Comparison of ENCODE assay signal across 26 mouse cellular contexts in the genomic region with DNA sequence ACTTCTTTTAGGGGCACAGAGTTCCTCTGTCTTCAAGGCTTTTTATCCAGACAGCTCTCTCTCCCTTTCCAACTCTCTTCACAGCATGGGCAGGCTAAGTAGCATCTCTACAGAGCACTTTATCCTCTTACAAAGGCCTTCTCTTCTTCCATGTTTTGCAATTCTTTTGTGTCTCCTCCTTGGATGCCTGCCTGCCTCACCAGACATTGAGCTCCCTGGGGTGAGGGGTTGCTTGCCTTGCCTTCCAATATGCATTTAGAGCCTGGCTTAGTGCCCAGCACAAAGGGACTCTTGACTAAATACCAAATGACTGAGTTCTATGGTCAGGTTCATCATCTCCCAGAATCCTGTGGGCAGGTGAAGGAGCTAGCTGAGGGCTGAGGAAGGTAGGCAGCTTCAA.
DNase-seq lines count a peak whose midpoint lies in the region; ATAC-seq and TF ChIP-seq lines count a peak whose summit lies in the region.
"Had no signal": no experiment of that assay in that cellular context is flagged by ENCODE, and none has a peak within 500 bp of the region (broad histone marks: within the 10 kb centered on the region; RNA-seq: fewer than 3 reads in every experiment).

No protein-coding gene starts in this region.

- H3K27me3 ChIP-seq in hindbrain, postnatal 0 days (ENCODE audit: insufficient read depth, low read length): no peaks in the 10 kb centered on the region
- no peaks in the 10 kb centered on the region for H3K27me3 ChIP-seq in hindbrain, embryonic 12.5 days
- H3K27me3 ChIP-seq: heart, embryonic 13.5 days; limb, embryonic 13.5 days; liver, embryonic 13.5 days; midbrain, embryonic 12.5 days; neural tube, embryonic 13.5 days had no signal

- H3K36me3 ChIP-seq in hindbrain, postnatal 0 days (ENCODE audit: insufficient read depth, low read length): no peaks in the 10 kb centered on the region
- H3K36me3 ChIP-seq in hindbrain, embryonic 12.5 days: no peaks in the 10 kb centered on the region
- H3K36me3 ChIP-seq: forebrain, embryonic 10.5 days; G1E; heart, embryonic 13.5 days; limb, embryonic 13.5 days; liver, embryonic 13.5 days; midbrain, embryonic 12.5 days; neural tube, embryonic 13.5 days had no signal

- no peak overlapping the region for H3K4me3 ChIP-seq in hindbrain, postnatal 0 days (ENCODE audit: low read length)
- H3K4me3 ChIP-seq in hindbrain, embryonic 12.5 days: no peak overlapping the region
- H3K4me3 ChIP-seq: forebrain, embryonic 10.5 days; heart, embryonic 13.5 days; limb, embryonic 13.5 days; liver, embryonic 13.5 days; midbrain, embryonic 12.5 days; myocyte; neural tube, embryonic 13.5 days had no signal

- no peaks in the 10 kb centered on the region for H3K9me3 ChIP-seq in hindbrain, postnatal 0 days (ENCODE audit: low read length)
- H3K9me3 ChIP-seq in hindbrain, embryonic 12.5 days (replicated peaks): no peaks in the 10 kb centered on the region
- H3K9me3 ChIP-seq: forebrain, embryonic 10.5 days; G1E; heart, embryonic 13.5 days; limb, embryonic 13.5 days; liver, embryonic 13.5 days; midbrain, embryonic 12.5 days; neural tube, embryonic 13.5 days had no signal

- H3K4me2 ChIP-seq in hindbrain, postnatal 0 days (ENCODE audit: low read depth, low read length): no peak overlapping the region
- no peak overlapping the region for H3K4me2 ChIP-seq in hindbrain, embryonic 12.5 days (replicated peaks)
- H3K4me2 ChIP-seq: heart, embryonic 13.5 days; limb, embryonic 13.5 days; liver, embryonic 13.5 days; midbrain, embryonic 12.5 days; neural tube, embryonic 13.5 days had no signal

- ATAC-seq in cerebellum, adult (ENCODE audit: insufficient number of reproducible peaks, low FRiP score, low TSS enrichment): no peak
- no peak for ATAC-seq in hindbrain, postnatal 0 days
- ATAC-seq in hindbrain, embryonic 12.5 days (ENCODE audit: low FRiP score): no peak
- ATAC-seq: forebrain, embryonic 16.5 days; inflammation-experienced regulatory T-cells, adult 6 months had no signal

- H3K9ac ChIP-seq in hindbrain, postnatal 0 days (replicated peaks; ENCODE audit: low read length): no peak overlapping the region
- H3K9ac ChIP-seq in hindbrain, embryonic 12.5 days: no peak overlapping the region
- H3K9ac ChIP-seq: heart, embryonic 13.5 days; limb, embryonic 13.5 days; liver, embryonic 13.5 days; midbrain, embryonic 12.5 days; neural tube, embryonic 13.5 days had no signal

- TF ChIP-seq CTCF in hindbrain, postnatal 0 days (IDR thresholded peaks at IDR 0.05; ENCODE audit: low read depth): no peak

- H3K27ac ChIP-seq in hindbrain, postnatal 0 days: no peak overlapping the region
- no peak overlapping the region for H3K27ac ChIP-seq in hindbrain, embryonic 12.5 days
- H3K27ac ChIP-seq: forebrain, embryonic 10.5 days; heart, embryonic 13.5 days; limb, embryonic 13.5 days; liver, embryonic 13.5 days; midbrain, embryonic 12.5 days; neural tube, embryonic 13.5 days had no signal

- H3K4me1 ChIP-seq in hindbrain, postnatal 0 days (ENCODE audit: insufficient read depth, low read length): peaks cover 10% of the 10 kb centered on the region; the same call in 1 of the 2 replicates
- H3K4me1 ChIP-seq in hindbrain, embryonic 12.5 days: no peaks in the 10 kb centered on the region
- H3K4me1 ChIP-seq: liver, embryonic 13.5 days; midbrain, embryonic 12.5 days had no signal

- peak; percentile 63 to 81 for DNase-seq in cerebellum, postnatal 10 days
- DNase-seq in hindbrain, postnatal 0 days (ENCODE audit: low spot score): peak; percentile 25
- peak; percentile 62 for DNase-seq in R1 (ENCODE audit: low read depth, low spot score)
- DNase-seq in cerebellum, postnatal 25 days: peak; percentile 27 to 37
- DNase-seq in kidney, adult 18-20 months: no peak
- DNase-seq: adrenal gland, postnatal 14 days; gastrocnemius, postnatal 10 days; heart, postnatal 14 days; kidney, postnatal 10 days; layer of hippocampus, postnatal 36 days; liver, embryonic 13.5 days; lung, adult 2 months; retina, postnatal 1 day; right cerebral cortex, postnatal 25 days; spleen, adult 18-20 months had no signal
